Mouse (Mus musculus) heart, postnatal 4 days (tissue): Measurements from ENCODE around the gene Hps6. TPM values are rescaled to one million over a fixed set of nuclear protein-coding genes. Genes with fewer than 3 reads are reported as not detected.
A peak's percentile ranks its signal among the peaks of the same experiment; 100 is the strongest.

Experiments
- DNase-seq: peaks from one replicate; pipeline ENCODE4 v3.0.0; 2021
- total RNA-seq, 2 experiments: library from RNA; stranded (reverse); gene quantifications; 2 replicates each; pipeline ENCODE4 v1.2.3; 2021

Hps6 gene
- total RNA-seq, 2 experiments from 2014 or later = 5.6 to 5.8 TPM

DNA sequence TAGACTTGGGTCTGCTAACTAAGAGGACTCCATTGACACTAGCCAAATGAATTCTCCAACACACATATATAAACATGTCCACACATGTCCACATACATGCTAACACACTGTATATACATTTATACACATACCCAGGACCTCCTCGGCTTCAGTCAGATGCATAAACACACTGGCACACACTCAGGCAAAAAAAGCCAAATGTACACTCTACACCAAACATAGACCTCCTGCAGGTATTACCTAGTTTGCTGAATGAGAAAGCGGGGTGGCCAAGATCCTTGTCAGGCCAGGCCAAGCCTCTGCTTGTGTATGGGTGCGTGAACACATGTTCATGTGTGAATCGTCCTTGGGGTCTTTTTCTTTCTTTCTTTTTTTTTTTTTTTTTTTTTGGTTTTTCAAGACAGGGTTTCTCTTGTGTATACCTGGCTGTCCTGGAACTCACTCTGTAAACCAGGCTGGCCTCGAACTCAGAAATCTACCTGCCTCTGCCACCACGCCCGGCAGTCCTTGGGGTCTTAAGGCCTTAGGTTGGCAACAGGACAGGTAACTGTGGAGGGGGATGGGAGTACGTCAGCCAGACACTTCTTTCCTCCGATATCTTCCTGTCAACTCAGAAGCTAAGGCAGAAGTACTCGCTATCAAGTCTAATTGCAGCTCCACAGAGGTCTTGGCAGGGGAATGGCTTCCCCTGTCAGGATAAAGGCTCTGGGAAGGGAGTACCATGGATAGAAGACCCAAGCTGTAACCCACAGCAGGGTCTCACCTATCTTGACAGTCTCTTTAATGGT lies 27.1 kb downstream of the Hps6 start:
- no peak for DNase-seq

GRCm38 (mm10) chr19:46031689-46032432 lies 28.6 kb downstream of the Hps6 start:
- DNase-seq = no peak

DNA sequence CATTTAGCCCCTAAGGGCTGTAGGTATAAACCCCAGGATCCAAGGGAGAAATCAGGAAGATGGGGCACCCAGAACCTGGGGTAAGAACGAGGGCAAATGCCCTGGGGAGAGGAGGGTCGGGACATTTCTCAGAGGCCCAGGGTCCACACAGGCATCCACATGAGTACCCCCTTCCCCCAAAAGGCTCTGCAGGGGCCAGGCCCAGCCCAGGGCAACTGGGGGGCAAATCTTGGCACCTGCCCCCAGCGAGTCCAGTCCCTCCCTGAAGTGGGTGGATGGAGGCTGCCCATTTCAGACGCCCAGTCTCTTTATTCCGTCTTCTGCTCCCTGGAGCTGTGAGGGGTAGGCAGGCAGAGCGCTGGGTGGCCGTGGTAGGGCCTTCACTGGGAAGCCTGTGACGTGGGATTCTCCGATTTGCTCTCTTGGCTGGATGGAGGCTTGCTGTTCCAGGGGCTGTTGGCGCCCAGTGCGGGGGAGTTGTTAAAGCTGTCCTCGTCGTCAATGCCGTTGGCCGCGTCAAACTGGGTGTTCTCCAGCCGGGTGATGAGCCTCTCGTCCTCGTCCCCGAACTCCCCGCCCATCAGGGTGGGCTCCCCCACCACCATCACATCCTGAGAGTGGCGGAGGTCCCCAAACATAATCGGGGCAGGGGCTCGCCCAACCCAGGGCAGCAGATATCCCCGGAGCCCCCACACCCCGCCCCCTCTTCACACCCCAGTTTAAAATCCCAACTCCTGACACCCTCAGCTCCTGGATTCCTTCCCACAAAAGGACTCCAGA lies 29.6 kb downstream of the Hps6 start:
- no peak for DNase-seq

GRCm38 (mm10) chr19:46033911-46034310 lies 30.6 kb downstream of the Hps6 start:
- no peak for DNase-seq

- no peak for DNase-seq
Measured at GRCm38 (mm10) chr19:46035971-46036370, 32.7 kb downstream of the Hps6 start.

GRCm38 (mm10) chr19:46036477-46037242 lies 33.4 kb downstream of the Hps6 start:
- peak; percentile 43 for DNase-seq

DNA sequence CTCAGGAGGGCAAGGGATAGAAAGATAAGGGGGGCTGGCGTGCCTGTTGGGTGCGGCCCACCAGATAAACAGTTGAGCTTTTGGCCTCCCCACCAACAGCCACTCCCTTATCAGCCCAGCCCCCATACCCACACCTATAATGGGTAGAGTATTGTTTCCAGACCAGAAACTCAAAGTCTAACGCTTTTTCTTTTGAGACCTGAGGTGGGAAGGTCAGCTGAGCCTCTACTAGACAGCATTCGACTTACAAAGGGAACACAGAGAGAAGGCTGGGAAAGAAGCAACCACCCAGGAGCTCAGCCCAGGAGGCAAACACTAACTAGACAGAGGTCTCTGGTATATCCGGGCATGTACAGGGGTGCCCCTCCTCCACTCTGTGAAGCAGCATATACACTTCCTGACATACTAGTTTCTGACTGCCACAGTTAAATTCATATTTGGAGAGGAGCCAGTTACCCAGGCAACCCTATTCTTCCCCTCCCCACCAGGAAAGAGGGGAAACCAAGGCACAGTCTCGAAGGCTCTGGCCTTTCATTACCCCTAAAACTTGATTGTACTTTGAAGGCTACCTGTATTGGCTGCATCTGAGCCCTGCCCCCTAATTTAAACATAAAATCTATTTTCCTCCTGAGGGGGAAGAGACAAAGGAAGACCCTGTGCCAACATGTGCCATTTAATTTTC lies 34.1 kb downstream of the Hps6 start:
- DNase-seq = no peak

DNA sequence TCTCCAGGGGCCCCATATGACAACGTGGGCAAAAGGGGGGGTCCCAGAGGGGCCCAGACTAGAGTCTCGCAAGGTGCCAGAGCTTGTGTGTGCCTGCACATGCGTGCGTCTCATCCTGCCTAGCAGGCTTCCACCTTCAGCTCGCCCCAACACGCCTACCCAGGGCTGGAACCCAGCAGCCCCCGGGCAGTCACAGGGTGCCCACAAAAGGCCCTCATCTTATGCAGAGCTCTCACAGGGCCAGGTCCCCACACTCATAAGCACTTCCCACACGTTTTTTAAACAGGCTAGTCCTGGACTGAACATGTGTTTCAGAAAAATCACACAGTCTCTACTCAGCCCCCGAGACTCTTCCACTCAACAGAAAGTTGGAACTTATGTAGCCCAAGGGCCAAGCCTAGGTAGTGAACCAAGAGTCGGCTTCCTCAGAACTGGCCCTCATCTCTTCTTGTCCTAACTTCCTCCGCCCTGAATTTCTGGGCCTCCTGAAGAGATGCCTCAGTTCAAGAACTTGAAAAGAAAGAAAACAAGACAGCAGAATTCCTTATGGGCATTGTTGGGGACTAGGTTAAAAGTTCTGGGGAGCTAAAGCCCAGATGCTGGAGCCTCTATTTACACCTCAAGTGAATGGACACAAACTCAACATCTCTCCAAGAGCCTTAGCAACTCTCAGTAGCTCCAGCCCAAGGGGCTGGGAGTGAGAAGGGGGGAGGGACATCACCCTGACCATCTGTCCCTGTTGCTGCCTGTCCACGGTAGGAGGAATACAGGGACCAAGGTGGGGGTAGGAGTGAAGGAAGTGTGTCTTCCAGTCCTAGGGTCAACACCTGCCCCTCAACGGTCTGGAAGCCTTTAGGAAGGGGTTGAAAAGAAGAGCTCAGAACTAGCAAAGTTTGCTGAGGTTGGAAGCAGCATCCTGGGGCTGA lies 34.9 kb downstream of the Hps6 start:
- no peak for DNase-seq

DNA sequence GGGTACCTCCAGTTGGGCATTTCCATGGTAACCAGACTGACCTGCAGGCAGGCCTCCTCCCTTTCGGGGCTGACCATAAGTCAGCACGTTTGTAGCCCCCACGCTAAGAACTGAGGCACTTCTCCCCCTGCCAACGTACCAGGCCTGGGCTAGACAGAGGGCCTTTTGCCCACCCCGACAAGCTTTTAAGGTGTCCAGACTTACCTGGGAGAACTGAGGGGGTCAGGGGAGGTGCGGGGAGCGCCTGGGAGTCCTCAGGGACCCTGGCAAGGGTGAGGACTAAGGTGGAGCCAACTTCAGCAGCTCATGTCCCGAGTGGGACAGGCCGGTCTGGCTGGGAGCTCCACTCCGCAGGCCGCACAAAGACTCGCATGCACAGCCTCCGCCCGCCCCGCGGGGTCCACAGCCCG lies 35.5 kb downstream of the Hps6 start:
- peak; percentile 31 for DNase-seq

- peak; percentile 90 for DNase-seq
Measured at GRCm38 (mm10) chr19:46039478-46039877, 36.2 kb downstream of the Hps6 start.

DNA sequence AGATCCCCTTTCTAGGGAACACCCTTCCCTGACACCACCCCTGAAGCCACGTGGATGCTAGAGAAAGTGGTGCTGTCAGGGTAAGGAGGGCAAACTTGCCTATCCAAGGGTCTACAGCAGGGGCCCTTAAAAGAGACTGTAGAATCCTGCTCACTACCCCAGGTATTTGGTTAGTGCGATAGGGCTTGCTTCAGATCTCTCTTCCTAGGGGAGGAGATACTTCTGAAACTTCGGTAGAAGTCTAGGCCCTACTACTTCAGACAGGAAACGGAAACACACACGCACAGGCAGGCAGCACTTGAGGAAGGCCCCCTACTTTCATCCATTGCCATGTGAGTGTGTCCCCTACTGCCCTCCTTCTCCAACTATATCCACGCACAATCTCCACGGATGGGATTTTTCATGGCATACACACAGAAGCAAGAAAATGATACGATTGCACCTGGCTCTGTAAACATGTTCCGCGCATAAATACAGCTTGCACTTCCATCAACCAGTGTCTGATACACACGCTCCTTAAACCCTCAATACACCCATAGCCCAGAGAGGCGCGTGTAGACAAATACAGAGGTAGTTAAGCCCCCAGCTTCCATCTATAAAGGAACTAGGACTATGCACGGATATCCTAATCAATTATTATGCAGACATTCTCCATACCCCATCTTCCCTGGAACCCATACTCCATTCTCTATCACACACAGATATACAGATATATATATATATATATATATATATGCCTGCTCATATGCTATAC lies 37.0 kb downstream of the Hps6 start:
- no peak for DNase-seq

GRCm38 (mm10) chr19:46041299-46041932 lies 38.1 kb downstream of the Hps6 start:
- no peak for DNase-seq

DNA sequence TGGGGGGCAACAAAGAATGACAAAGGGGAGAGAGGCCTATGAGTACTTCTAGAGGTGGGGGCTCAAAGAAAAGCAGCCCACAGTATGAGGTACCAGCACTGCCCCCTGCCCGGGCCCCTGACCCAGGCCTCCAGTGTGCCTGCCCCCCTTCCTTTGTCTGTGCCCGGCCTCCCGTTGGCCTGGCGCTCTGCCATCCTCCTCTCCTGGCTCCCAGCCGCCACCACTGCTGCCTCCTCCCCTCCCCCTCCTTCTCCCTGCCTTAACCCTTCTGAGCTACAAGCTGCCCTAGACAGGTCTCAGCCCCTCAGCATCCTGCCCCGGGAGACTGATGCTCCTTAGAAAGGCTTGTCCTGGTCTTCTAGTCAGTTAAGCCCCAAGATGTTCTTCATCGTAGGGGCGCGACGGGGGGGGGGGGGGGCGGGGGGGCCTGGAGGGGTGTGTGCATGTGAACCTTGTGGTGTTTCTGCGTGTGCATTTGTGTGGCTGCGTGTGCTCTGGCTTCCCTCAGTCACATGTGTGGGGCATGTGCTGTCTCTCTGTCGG lies 38.7 kb downstream of the Hps6 start:
- DNase-seq = peak; percentile 96

DNA sequence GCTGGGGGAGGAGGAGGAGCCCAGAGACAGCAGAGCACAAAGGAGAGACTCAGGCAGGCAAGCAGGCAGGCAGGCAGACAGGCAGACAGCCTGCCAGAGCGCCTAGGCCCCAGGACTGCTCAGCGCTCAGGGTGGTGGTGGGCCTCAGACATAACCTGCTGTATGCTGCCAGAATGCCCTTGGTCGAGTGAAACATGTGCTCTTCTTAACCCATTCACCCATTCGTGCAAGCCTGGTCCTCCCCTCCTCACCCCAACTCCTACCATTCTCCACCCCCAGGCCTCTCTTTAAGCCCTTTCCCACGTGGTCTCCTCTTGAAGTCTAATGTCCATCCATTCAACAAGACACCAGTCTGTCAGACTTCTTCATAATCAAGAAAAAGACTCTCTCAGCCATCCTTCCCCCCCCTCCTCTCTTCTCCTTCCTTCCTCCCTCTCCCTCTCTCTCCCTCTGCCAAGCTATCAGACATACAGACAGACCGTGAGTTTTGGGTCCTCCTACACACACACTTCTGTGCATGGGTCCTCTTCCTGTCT lies 39.2 kb downstream of the Hps6 start:
- DNase-seq = peak; percentile 25

DNA sequence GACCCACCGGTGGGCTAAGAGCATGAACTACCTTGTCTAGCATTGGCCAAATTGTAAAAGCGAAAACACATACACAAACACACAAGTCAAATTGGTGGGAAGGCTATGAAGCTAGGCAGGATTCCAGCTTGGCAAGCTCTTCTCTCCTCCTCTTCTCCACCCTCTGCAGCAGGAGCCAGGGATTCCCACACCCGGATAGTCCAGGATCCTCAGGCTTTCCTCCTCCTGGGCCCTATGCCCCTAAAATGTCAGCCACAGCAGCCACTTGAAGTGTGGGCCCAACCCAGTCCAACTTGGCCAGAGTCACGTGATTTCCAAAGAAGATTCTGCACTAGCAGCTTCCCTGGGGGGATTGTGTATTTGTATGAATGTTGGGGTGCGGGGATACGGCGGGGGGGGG lies 40.1 kb downstream of the Hps6 start:
- peak; percentile 45 for DNase-seq

- DNase-seq = peak; percentile 67
Measured at GRCm38 (mm10) chr19:46044271-46044992, 41.1 kb downstream of the Hps6 start, which contains the start of gene Pprc1. Gene Pprc1, plus strand, starts transcription at chr19:46044886.

GRCm38 (mm10) chr19:46044993-46045695 lies 41.8 kb downstream of the Hps6 start, which contains the start of gene Ldb1:
Gene Ldb1, minus strand, starts transcription at chr19:46045214.
- DNase-seq = peak; percentile 88
